Mouse (Mus musculus) gastrocnemius, postnatal 14 days (tissue): ENCODE results near the gene Msh4. TPM values are rescaled to one million over a fixed set of nuclear protein-coding genes. Genes with fewer than 3 reads are reported as not detected.
"Not testable (repeated sequence)": the region's sequence is repeated elsewhere in the genome, so short reads cannot be mapped to it uniquely, and the experiment has no call there.

Source experiments
- DNase-seq: peaks from one replicate; pipeline ENCODE4 v3.0.0; 2021; ENCODE audit warnings: mixed read lengths
- intact Hi-C: fragments of 180-260 bp; cut with DNase I; formaldehyde crosslinking; loops from one replicate; pipeline ENCODE4 v1.15.1; 2025; ENCODE audit warnings: low total_unique reads
- total RNA-seq, 2 experiments: library from RNA; stranded (reverse); gene quantifications; 2 replicates each; pipeline ENCODE4 v1.2.3; 2021

The Msh4 gene
- total RNA-seq, 2 experiments from 2014 or later: 0.09 to 0.10 TPM

DNA sequence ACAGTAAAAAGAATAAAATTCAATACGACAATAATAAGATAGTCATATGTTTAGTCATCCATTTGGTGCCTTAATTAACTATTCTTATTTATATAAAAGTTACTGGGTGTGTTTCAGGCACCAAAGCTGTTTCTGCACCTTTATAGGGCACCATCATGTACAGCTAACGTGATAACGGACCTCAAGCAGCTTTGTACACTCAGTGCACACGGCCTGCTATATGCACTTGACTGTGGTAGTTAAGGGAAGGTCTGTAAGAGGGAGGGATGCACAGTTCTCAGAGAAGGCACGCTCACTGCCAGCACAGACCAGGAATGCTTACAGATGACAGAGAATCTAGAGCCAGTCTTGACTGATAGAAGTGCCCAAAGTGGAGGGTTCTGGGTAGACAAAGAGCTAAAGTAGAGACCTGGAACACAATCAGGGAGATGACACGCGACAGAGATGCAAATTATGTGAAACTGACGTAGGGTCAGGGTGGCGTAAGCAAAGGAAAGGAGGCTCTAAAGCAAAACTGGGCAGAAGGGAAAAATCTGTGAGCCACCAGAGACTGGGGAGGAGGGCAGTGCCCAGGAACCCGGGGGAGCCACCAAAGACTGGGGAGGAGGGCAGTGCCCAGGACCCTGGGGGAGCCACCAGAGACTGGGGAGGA is 47.5 kb downstream of the Msh4 start:
- intact Hi-C loops: no loop called here

DNA sequence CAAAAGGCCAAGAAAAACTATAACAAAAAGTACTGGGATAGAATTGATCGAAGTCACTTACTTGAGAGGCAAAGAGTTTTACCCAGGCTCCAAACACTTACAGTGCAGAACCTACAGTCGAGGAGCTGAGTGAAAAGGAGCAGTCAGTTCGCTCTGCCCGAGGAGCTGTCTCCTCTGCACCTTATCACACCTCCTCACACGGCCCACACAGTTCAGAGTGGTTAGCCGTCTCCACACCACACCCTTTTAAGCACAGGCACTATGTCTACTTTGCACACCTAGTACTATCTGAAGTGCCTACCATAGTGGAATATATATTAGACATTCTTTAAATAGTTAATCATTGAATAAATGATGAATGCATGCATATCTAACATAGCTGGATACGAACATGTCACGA is 53.7 kb downstream of the Msh4 start:
- no peak for DNase-seq

More for the DNA sequence above, 47.5 kb downstream of the Msh4 start:
- DNase-seq: no peak

DNA sequence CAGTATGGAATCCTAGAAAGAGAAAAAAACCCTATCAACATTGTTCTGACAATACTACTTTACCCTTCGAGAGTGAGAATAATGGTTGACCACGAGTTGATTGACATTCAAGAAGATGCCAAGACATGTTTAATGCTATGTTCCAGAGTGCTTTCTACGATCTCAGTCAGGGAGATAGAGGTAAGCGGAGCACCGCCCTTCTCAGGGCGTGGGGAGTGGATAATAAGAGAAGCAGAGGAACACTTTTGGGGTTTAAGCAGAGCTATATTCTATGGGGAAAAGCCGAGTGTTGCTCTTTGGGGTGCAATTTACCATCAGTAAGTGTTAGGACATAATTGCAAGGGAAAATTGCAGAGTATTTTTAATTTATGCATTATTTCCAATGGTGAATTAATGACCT is 55.2 kb downstream of the Msh4 start:
- no peak for DNase-seq
- intact Hi-C loops: no loop called here

More for the DNA sequence above, 53.7 kb downstream of the Msh4 start:
- intact Hi-C loops: no loop called here

DNA sequence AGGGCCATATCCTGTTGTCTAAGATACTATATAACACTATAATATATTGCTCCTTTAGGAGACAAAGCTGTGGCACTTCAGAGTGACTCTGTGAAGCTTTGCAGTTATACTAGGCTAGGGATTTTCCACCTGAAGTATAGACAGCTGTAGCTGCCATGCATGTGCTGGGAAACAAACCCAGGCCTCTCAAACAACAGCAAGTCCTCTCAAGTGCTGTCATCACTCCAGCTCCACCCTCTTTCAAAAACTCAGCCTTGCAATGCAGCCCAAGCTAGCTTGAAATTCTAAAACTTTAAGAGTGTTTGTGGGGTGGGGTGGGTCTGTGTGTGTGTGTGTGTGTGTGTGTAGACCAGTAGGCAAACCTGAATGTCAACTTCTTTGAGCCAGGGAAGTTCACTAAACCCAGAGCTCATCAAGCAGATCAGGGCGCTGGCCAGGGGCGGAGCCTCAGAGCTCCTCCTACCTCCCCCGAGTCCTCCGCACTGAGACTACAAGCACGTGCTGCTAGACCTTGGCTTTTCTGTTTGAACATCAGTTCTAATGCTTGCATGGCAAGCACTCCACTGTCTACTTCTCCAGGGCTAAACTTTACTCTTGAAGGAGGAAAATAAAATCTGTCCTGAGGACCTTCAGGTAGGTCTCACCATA is 56.4 kb downstream of the Msh4 start:
- intact Hi-C loops: no loop called here
- DNase-seq: no peak

DNA sequence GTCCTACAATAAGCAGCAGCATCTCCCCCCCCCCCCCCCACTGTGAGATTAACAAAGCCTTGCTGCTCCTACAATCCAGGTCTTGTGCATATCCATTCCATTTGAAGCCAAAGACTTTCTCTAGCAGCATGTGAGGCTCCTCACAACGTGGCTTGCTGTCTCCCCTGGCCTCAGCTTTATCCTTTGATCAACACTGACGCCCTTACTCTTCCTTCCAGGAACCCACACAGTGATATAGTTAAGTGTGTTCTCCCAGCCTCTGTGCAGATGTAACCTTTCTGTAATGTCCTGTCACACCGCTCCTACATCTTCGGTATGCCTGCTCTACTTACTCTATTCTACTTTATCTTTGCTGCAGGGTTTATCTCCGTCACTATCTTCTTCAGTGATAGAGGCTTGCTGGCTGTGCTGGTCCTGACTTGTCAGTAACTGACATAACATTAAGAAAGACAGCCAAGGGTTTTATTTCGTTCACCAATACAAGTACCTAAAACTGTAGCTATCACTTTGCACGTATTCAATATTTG is 58.7 kb downstream of the Msh4 start:
- no peak for DNase-seq
- intact Hi-C loops: no loop called here

DNA sequence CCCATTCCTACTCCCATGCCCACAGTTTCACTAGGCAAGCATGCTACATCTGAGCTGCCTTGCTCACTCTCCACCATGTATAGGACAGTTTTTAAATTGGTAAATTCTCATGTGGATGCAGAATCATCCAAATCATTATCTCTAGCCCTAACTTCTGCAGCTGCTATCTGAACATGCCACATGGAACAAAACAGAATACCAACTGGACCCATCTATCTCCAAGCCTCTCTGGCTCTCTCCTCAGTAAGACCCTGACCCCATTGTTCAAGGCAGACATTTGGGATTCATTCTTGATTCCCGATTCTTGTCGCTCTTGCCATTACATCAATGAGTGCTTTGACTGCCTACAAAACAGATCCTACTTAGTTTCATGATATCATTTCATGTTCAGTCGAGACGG is 59.8 kb downstream of the Msh4 start:
- intact Hi-C loops: no loop called here
- no peak for DNase-seq

DNA sequence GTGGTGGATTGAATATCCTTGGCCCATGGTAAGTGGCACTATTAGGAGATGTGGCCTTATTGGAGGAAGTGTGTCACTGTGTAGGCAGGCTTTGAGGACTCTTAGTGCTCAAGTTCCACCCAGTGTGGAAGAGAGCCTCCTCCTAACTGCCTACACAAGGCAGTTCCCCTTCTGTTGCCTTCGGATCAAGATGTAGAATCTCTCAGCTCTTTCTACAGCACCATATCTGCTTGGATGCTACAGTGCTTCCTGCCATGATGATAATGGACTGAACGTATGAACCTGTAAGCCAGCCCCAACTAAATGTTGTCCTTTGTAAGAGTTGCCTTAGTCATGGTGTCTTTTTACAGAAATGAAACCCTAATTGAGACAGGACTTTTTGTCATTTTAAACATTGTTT is 60.4 kb downstream of the Msh4 start:
- intact Hi-C loops: no loop called here
- DNase-seq: no peak

DNA sequence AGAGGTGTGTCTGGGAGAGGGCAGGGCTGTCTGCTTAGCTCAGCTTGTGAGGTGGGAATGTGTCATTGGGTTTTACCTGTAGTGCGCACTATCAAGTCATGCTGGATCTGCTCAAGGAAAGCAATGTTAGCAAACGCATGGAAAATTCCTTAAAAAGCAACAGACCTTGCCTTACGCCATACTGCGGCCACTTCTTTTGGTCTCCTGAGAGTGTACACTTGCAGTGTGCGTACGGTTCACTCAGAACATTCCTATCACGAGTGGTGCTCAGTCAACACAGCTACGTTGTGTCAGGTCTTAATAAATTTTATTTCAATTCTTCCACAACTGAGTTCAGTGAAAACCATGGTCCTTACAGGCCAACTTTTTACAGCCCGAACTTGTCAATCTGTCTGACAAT is 61.2 kb downstream of the Msh4 start:
- intact Hi-C loops: no loop called here
- DNase-seq: no peak

DNA sequence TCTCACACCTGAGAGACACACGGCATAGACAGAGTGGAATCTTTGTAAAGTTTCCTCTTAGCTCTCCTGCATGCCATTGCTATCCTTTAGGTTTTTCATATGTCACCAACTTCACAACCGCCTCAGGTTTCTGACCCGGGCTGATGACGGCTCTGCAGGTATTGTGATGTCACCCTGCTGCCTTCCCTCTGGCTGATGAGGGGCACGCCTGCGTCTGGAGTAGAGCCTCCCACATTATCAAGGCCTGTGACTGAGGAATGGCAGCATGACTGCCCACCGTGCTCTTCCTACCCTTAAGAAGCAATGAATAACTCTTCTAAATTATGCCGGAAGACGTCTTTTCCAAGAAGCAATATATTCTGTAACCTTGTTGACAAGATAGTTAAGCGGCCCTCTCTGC is 61.9 kb downstream of the Msh4 start, which contains the start of gene Asb17:
Asb17 (plus strand) TSS at position 180 of the 400 bp plus-strand sequence.
- DNase-seq: no peak
- intact Hi-C loops: no loop called here

DNA sequence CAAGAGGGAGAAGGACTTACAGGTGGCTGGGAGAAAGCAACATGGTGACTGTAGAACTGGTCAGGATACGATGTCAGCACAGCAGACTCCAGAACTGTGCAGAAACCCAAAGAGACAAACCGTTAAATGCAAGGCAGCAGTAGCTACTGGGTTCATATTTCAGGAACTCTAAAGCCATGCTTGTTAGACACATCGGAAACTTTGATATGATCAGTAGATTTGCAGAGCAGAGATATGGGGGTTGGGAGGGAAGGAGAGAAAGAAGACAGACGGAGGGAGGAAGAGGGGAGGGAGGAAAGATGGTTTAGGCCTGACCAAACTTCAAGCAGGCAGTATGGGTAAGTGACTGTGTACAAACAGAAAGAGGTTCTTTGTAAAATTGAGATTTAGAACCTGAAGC is 68.3 kb downstream of the Msh4 start:
- no peak for DNase-seq
- intact Hi-C loops: no loop called here

DNA sequence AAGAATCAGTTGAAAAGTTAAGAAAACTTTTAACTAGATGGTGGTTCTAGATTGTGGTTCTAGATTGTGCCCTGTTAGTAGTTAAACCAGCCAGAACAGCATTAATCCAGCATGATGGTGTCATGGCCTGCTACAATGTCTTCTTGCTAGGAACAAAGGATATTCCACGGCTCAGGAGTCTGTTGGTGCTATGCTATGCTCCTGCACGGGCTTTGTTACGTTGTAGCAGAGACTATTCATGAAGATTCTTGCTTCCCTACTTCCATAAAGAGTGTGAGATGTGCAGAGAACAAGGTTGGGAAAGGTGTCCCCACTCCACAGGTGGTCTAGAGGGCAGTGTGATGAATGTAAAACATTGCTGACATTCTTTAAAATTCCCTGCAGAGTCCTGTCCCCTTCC is 69.6 kb downstream of the Msh4 start:
- DNase-seq: no peak
- intact Hi-C loops: no loop called here

DNA sequence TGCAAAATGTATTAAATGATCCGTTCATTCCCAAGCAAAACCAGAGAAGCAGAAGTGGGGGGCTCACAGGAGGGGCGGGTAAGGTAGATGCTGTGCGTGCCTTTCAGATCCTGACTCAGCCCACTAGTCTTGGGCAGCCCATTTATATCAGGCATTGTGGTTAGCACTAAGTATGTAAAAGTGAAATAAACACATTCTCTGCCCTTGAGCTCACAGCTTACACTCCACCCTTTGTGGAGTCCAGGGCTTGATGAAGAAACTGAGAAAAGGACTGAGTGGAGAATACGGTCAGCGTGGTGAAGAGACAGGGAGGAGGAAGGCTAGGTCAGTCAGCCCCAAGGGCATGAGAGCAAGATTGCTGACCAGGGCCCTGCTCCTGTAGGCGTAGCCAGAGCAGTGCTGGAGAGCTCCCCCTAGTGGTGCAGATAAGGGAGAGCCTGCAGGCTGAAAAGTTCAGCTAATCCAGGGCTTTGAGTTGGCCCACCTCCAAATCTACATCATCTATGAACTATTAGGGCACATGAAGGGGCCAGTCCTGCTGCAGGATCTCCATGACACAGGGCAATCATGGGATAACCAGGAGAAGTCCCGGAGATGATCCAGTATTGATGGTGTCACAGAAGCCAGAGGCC is 70.4 kb downstream of the Msh4 start:
- intact Hi-C loops: no loop called here

DNA sequence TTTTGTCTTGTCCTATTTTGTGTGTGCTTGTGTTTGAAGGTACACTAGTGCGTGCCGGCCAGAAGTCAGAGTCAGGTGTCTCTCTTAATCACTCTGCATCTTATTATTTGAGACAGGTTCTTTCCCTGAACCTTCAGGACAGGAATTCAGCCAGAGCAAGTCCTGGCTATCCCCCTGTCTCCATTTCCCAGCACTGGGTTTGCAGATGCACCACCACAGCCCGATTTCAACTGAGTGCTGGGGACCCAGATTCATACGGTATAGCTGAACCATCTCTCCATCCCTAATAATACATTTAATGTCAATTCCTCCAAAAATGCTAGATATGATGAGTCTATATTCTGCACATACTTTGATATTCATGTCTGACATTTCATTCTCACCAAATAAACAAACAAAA is 71.9 kb downstream of the Msh4 start:
- intact Hi-C loops: no loop called here
- DNase-seq: no peak

More for the DNA sequence above, 70.4 kb downstream of the Msh4 start:
- peak; percentile 71 for DNase-seq

DNA sequence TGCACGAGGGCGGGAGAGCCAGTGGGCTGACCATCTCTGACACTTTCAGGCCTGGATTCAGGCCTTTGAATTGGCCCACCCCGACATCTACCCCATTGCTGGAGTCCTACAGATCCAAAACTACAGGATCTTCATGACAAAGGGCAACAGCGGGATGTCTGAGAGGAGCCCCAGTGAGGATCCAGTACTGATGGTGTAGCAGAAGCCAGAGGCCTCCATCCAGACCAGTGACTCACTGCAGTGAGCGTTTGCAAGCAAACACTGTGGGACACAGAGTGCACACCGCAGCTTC is 73.3 kb downstream of the Msh4 start:
- no peak for DNase-seq
- intact Hi-C loops: no loop called here

DNA sequence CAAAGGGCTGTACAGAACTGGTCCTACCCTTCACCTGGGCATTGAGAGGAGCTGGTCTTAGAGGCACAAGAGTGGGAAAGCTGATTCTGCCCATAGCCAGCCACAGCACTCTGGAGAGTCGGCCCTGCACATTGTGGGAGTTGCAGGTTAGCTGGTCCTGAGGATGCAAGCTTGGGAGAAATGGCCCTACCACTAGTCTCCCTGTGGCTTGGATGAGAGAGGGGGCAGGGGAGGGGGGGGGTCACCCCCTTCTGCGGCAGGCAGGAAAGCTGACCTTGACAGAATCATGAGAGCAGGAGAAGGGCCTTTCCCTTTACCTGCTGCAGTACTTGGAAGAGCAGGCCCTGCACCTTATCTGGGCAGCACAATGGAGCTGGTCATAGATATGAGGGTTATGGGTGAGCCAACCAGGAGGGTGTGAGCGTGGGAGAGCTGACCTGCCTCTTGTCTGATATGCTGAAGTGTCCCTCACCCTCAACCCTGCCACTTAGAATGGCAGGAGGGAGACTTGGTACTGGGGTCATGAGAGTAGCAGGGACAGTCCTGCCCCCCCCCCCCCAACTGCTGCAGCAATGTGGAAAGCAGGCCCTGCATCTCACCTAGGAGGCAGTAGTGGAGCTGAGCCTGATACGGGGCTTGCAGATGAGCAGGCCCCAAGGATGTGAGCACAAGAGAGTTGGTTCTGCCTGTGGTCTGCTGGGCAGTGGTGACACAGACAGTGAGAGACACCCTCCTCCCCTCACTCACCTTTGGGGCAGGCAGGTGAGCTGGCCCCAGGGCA is 73.9 kb downstream of the Msh4 start:
- no peak for DNase-seq
- intact Hi-C loops: no loop called here

DNA sequence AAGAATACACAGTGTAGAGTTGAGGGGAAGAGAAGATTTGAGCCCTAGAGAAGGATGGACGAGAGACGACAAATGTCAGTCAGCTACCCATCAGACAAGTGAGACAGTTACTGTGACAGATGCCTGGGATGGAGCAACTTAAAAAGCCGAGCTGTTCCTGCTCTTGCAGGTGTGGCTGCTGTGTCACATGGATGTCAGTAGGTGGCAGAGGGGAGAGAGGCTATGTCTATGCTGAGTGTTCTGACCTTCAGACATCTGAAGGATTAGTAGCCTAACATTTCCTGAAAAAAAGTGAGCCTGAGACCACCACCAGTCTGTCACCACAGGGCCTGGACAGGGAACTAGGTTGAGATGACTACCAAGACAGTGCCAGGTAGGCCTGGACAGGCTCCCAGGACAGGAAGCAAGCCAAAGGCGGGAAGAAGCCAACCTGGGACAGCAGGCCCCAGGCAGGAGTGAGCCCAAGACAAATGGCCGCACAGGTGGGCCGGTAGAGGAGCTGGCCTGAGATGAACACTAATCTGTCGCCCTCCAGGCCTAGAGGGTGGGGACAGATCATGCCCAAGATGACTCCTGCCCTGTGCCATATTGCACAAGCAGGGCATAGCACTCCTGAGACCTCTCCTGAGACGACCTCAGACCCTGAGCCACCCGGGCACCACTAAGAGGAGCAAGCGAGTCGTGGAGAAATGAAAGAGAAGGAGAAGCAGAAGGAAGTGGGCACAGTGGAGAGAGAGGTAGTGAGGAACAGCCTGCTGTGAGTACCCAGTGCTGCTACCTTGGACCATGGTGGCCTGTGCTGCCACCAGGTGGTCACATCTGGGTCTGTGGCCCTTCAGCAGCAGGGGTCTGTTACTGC is 74.7 kb downstream of the Msh4 start:
- DNase-seq: no peak
- intact Hi-C loops: no loop called here

DNA sequence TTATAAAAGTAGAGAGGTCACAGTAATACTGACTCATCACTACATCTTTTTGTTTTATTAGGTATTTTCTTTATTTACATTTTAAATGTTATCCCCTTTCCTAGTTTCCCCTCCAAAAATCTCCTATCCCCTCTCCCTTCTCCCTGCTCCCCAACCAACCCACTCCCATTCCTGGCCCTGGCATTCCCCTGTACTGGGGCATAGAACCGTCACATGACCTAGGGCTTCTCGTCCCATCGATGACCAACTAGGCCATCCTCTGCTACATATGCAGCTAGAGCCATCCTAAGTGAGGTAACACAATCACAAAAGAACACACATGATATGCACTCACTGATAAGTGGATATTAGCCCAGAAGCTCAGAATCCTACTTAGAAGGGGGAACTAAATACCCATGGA is 76.2 kb downstream of the Msh4 start:
- DNase-seq, intact Hi-C loops: not testable (repeated sequence)

DNA sequence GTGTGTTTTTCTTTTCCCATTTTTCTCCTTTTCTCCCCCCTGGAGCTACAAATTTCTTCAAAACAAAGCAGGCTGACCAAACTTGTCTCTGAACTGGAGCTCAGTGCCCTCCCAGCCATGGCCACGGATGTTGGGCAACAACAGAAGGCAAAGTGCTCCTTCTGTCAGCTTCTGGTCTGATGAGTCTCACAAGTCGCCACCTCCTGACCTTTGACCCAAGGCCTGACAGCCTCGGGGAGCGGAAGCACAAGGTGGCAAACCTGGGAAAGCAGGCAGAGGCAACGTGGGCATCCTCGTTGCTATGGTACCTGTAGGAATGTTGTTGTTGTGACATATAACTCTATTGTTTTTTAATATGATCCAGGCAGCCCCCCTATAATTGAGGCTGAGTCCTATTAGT is 79.3 kb downstream of the Msh4 start:
- intact Hi-C loops: no loop called here
- no peak for DNase-seq

DNA sequence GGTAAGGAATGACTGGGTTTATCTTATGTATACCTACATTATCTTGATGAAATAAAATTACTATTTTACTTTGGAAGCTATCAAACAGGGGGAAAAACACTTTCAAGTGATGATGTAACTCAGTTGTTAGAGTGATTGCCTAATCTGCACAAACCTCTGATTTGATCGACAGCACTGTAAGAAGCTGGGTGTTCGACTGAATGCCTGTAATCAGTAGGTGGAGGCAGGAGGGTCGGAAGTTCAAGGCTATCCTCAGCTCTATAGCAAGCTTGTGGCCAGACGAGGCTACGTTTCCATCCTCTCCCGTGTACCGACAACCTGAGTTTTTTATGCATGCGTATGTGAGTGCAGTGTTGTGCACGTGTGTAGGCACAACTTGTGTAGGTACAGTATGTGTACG is 80.7 kb downstream of the Msh4 start:
- intact Hi-C loops: no loop called here

More for the DNA sequence above, 80.7 kb downstream of the Msh4 start:
- no peak for DNase-seq
